Mouse (Mus musculus) liver, adult 2 months (tissue): ENCODE measurements around the gene Wasf1. TPM values are rescaled to one million over a fixed set of nuclear protein-coding genes. Genes with fewer than 3 reads are reported as not detected.

Source experiments
- DNase-seq: peaks from one replicate; pipeline ENCODE4 v3.0.0-alpha.2; 2011; ENCODE audit warnings: low read depth, low spot score; ENCODE audit errors: extremely low read depth
- H3K27ac ChIP-seq: fragments of 200-500 bp; replicated peaks from 2 replicates; pipeline ENCODE4 v1.5.1; 2012; ENCODE audit warnings: low read depth, mild to moderate bottlenecking, control low read depth, inconsistent platforms, low read length; ENCODE audit not compliant: insufficient read depth
- H3K27me3 ChIP-seq: fragments of 200-500 bp; 2 replicates; pipeline ENCODE4 v1.6.1; 2012; ENCODE audit warnings: mild to moderate bottlenecking, moderate library complexity, low read length, inconsistent platforms; ENCODE audit not compliant: control insufficient read depth, insufficient read depth
- H3K36me3 ChIP-seq: fragments of 200-500 bp; 2 replicates; pipeline ENCODE4 v1.6.1; 2012; ENCODE audit warnings: low read length, inconsistent platforms; ENCODE audit not compliant: control insufficient read depth, insufficient read depth
- H3K4me1 ChIP-seq: fragments of 200-500 bp; 2 replicates; pipeline ENCODE4 v1.6.1; 2011; ENCODE audit warnings: low read length; ENCODE audit not compliant: control insufficient read depth, insufficient read depth
- H3K4me3 ChIP-seq: fragments of 200-500 bp; 2 replicates; pipeline ENCODE4 v1.5.1; 2011; ENCODE audit warnings: low read depth, mild to moderate bottlenecking, control low read depth, low read length, moderate library complexity; ENCODE audit not compliant: insufficient read depth
- H3K79me2 ChIP-seq: fragments of 200-500 bp; 2 replicates; pipeline ENCODE4 v1.6.1; 2012; ENCODE audit warnings: inconsistent platforms, mild to moderate bottlenecking, low read length, moderate library complexity; ENCODE audit not compliant: control insufficient read depth, insufficient read depth
- H3K9ac ChIP-seq: fragments of 200-500 bp; 2 replicates; pipeline ENCODE4 v1.6.1; 2012; ENCODE audit warnings: low read depth, mild to moderate bottlenecking, control low read depth, inconsistent platforms, low read length
- CTCF ChIP-seq: fragments of 200-500 bp; IDR thresholded peaks from 2 replicates; pipeline ENCODE4 v1.5.1; 2011; ENCODE audit warnings: low read depth, low read length, control low read depth
- POLR2A ChIP-seq: fragments of 200-500 bp; IDR thresholded peaks from 2 replicates; pipeline ENCODE4 v1.6.1; 2011; ENCODE audit warnings: low read length, control low read depth; ENCODE audit not compliant: insufficient read depth; ENCODE audit errors: extremely low read depth
- WGBS: fragments of 180-500 bp; shearing (Covaris S2); methylation state at CpG from one replicate; pipeline ENCODE4 v1.1.7; 2018; 5-methylcytosine and 5-hydroxymethylcytosine counted together
- polyA plus RNA-seq: library from polyadenylated mRNA; depleted of rRNA; stranded (reverse); fragments of >200 nt; gene quantifications from 2 replicates; pipeline ENCODE4 v1.2.3, GENCODE M21; 2012; rRNA removed
- total RNA-seq: library from RNA; depleted of rRNA; stranded (reverse); fragments of >200 nt; gene quantifications from 2 replicates; pipeline ENCODE4 v1.2.3, GENCODE M21; 2014; rRNA removed

Gene Wasf1
- total and polyA plus RNA-seq, 2 experiments: 0.55 to 0.69 TPM

DNA sequence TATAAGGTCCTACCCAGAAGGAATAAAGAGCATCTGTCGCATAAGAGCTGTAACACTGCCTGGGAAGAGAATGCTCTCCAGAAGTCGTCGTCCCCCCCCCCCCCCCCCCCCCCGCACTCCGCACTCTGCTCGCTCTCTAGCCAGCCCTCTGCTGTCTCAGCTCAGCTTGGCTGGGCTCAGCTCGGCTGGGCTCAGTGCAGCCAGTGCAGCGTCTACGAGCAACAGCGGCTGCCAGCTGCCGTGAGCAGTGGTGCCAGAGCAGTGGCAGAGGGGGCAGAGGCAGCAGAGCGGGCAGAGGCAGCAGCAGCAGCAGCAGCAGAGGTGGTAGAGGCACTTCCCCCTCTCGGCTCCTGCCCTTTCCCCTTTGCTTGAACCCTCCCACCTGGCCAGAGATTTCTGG is 102.1 kb downstream of the Wasf1 start:
- TF ChIP-seq POLR2A: no peak
- no peak for TF ChIP-seq CTCF
- no peaks in the 10 kb centered on the region for H3K36me3 ChIP-seq
- H3K27me3 ChIP-seq: 0 out of 2 replicates have a peak, but pooled peaks cover 3% of the 10 kb centered on the region
- no peak for DNase-seq
- no peak overlapping the region for H3K27ac ChIP-seq
- 32% methylated on average over 12 of the region's 13 CpGs for WGBS
- no peak overlapping the region for H3K9ac ChIP-seq
- no peaks in the 10 kb centered on the region for H3K79me2 ChIP-seq
- no peak overlapping the region for H3K4me3 ChIP-seq
- no peaks in the 10 kb centered on the region for H3K4me1 ChIP-seq

Other genes with a start within 250 kb of the Wasf1 start
- gene Mettl24, start 200.2 kb upstream of the Wasf1 start, total RNA-seq: 0.07 TPM in 1 of 2 replicates, not detected in the other
- 0.09 TPM in 1 of 2 replicates, not detected in the other for gene Mettl24, start 200.2 kb upstream of the Wasf1 start, polyA plus RNA-seq
- 15.9 and 16.1 TPM in 2 replicates for gene Cdc40, start 164 bp upstream of the Wasf1 start, total RNA-seq
- 11.1 and 12.8 TPM in 2 replicates for gene Cdc40, start 164 bp upstream of the Wasf1 start, polyA plus RNA-seq
- not detected in 2 replicates for gene Gpr6, start 188.8 kb downstream of the Wasf1 start, total RNA-seq
- not detected in 2 replicates for gene Gpr6, start 188.8 kb downstream of the Wasf1 start, polyA plus RNA-seq